Mouse (Mus musculus): ENCODE measurements around the gene Angptl1. TPM values are rescaled to one million over a fixed set of nuclear protein-coding genes. Genes with fewer than 3 reads are reported as not detected.

The Angptl1 gene
- total and polyA plus RNA-seq, 3 experiments: 0.08 to 0.23 TPM; not detected in 1

GRCm38 (mm10) chr1:156796251-156796650 is 42.1 kb upstream of the Angptl1 start:
- Histone ChIP-seq H3K27ac (ENCODE audit: insufficient read depth, low read depth) (no peak overlapping the region), H3K4me1 (ENCODE audit: control insufficient read depth in 1 of 2, insufficient read depth in 2 of 2) (peaks cover 3 to 7% of the 10 kb centered on the region in 2 experiments; a peak in 2 of 4 replicates), H3K4me2 (ENCODE audit: insufficient read depth, low read depth, poor library complexity, severe bottlenecking) (no peak overlapping the region), H3K9ac (ENCODE audit: insufficient read depth, low read depth) (no peak overlapping the region), H3K36me3 (replicated peaks in 1 of 2; ENCODE audit: control insufficient read depth in 1 of 2, insufficient read depth in 1 of 2, low read length in 1 of 2) (no peaks in the 10 kb centered on the region), H3K79me2 (replicated peaks; ENCODE audit: control insufficient read depth, extremely low read depth, insufficient read depth, poor library complexity, severe bottlenecking) (no peaks in the 10 kb centered on the region), H3K9me3 (replicated peaks; ENCODE audit: low read length) (no peaks in the 10 kb centered on the region), H3K27me3 (replicated peaks) (no peaks in the 10 kb centered on the region), H3K4me3 (replicated peaks in 1 of 3; ENCODE audit: low read depth in 2 of 3, low read length in 2 of 3, poor library complexity in 1 of 3) (no peak overlapping the region)
- dilution Hi-C loops (cut with MboI; ENCODE audit: extremely low pct_ligation_motif_present, extremely low pct_unique_long_range_greater_than_20kb, low sequenced_read_pairs): no loop called here
- DNase-seq (ENCODE audit: extremely low read depth): no peak
- TF ChIP-seq CHD2 (IDR thresholded peaks at IDR 0.05; ENCODE audit: low read length) (no peak), NELFE (IDR thresholded peaks at IDR 0.05; ENCODE audit: low read depth, low read length) (no peak), CHD1 (IDR thresholded peaks at IDR 0.05; ENCODE audit: low read depth, low read length) (no peak), POLR2AphosphoS2 (IDR thresholded peaks at IDR 0.05; ENCODE audit: low read depth, low read length) (no peak), IRF4 (IDR thresholded peaks at IDR 0.05; ENCODE audit: low read depth, low read length) (no peak), ZC3H11A (IDR thresholded peaks at IDR 0.05; ENCODE audit: low read depth, low read length) (no peak), BHLHE40 (IDR thresholded peaks at IDR 0.05; ENCODE audit: low read depth, low read length) (no peak), NRF1 (IDR thresholded peaks at IDR 0.05; ENCODE audit: low read depth, low read length) (no peak), RAD21 (IDR thresholded peaks at IDR 0.05; ENCODE audit: low read depth, low read length) (no peak), USF1 (IDR thresholded peaks at IDR 0.05; ENCODE audit: low read depth, low read length) (no peak), UBTF (IDR thresholded peaks at IDR 0.05; ENCODE audit: low read depth, low read length) (no peak), MYC (IDR thresholded peaks at IDR 0.05; ENCODE audit: low read depth, low read length) (no peak), MAZ (IDR thresholded peaks at IDR 0.05; ENCODE audit: low read depth, low read length) (no peak), CTCF (conservative IDR thresholded peaks at IDR 0.05 in 1 of 2, IDR thresholded peaks at IDR 0.05 in 1 of 2; ENCODE audit: low read depth in 2 of 2, low read length in 2 of 2) (no peak), SIN3A (IDR thresholded peaks at IDR 0.05; ENCODE audit: low read length) (no peak)
- in situ Hi-C loops (cut with MboI; ENCODE audit: low pct_ligation_motif_present, low pct_unique_long_range_greater_than_20kb, low sequenced_read_pairs): no loop called here

GRCm38 (mm10) chr1:156801276-156801675 is 37.1 kb upstream of the Angptl1 start:
- Histone ChIP-seq H3K4me2 (ENCODE audit: insufficient read depth, low read depth, poor library complexity, severe bottlenecking) (no peak overlapping the region), H3K36me3 (replicated peaks in 1 of 2; ENCODE audit: control insufficient read depth in 1 of 2, insufficient read depth in 1 of 2, low read length in 1 of 2) (peaks cover 18 to 19% of the 10 kb centered on the region in 2 experiments), H3K9me3 (replicated peaks; ENCODE audit: low read length) (no peaks in the 10 kb centered on the region), H3K4me3 (replicated peaks in 1 of 3; ENCODE audit: low read depth in 2 of 3, low read length in 2 of 3, poor library complexity in 1 of 3) (no peak overlapping the region), H3K79me2 (replicated peaks; ENCODE audit: control insufficient read depth, extremely low read depth, insufficient read depth, poor library complexity, severe bottlenecking) (no peaks in the 10 kb centered on the region), H3K27me3 (replicated peaks) (no peaks in the 10 kb centered on the region), H3K9ac (ENCODE audit: insufficient read depth, low read depth) (no peak overlapping the region), H3K27ac (ENCODE audit: insufficient read depth, low read depth) (no peak overlapping the region), H3K4me1 (ENCODE audit: control insufficient read depth in 1 of 2, insufficient read depth in 2 of 2) (peaks cover 0 to 8% of the 10 kb centered on the region in 2 experiments; a peak in 1 of 4 replicates)
- in situ Hi-C loops (cut with MboI; ENCODE audit: low pct_ligation_motif_present, low pct_unique_long_range_greater_than_20kb, low sequenced_read_pairs): no loop called here
- dilution Hi-C loops (cut with MboI; ENCODE audit: extremely low pct_ligation_motif_present, extremely low pct_unique_long_range_greater_than_20kb, low sequenced_read_pairs): no loop called here
- TF ChIP-seq SIN3A (IDR thresholded peaks at IDR 0.05; ENCODE audit: low read length) (no peak), ELF1 (IDR thresholded peaks at IDR 0.05; ENCODE audit: low read depth, low read length) (no peak), NELFE (IDR thresholded peaks at IDR 0.05; ENCODE audit: low read depth, low read length) (no peak), POLR2A (IDR thresholded peaks at IDR 0.05; ENCODE audit: low read depth, low read length) (no peak), MEF2A (IDR thresholded peaks at IDR 0.05; ENCODE audit: borderline replicate concordance, low read depth, low read length) (no peak), JUND (conservative IDR thresholded peaks at IDR 0.05; ENCODE audit: low read depth, low read length) (no peak), MXI1 (IDR thresholded peaks at IDR 0.05; ENCODE audit: low read depth, low read length) (no peak), USF1 (IDR thresholded peaks at IDR 0.05; ENCODE audit: low read depth, low read length) (no peak)
- DNase-seq (ENCODE audit: extremely low read depth): no peak

Measured in CH12.LX (cell line).